29 mouse cellular contexts compared by ENCODE assay signal in the genomic region with DNA sequence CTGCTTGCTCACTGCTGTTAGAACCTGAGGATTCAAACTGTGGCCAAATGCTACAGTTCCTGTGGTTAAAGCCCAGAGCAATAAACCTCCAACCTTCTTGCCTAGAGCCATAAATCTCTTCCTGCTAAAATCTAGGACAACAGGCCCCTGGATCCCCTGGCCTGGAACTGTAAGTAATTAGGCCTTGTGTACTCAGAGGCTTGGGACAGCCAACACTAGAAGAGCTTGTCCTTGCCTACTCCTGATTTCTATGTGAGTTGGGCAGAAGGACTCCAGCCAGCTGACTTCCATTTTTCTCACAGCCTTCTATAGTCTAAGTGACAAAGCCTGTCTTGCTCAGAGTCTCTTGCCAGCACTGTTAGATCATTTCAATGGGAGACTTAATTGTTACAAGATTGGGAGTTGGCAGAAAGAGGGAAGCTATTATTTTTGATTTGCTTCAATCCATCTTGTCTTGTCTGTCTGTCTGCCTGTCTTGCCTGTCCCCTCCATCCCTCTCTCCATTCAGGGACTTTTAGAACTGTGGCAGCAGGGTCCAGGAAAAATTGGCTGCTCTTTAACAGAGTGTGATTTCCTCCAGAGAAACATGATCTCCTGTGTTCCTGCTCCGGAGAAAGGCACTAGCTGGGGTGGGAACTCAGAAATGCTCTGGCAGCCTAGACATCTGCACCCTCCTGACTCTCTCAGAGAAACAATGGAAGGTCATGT. TPM values are rescaled to one million over a fixed set of nuclear protein-coding genes. Genes with fewer than 3 reads are reported as not detected.
DNase-seq lines count a peak whose midpoint lies in the region; ATAC-seq and TF ChIP-seq lines count a peak whose summit lies in the region.
"Had no signal": no experiment of that assay in that cellular context is flagged by ENCODE, and none has a peak within 500 bp of the region (broad histone marks: within the 10 kb centered on the region; RNA-seq: fewer than 3 reads in every experiment).

No protein-coding gene starts in this region.

- H3K4me3 ChIP-seq in kidney, embryonic 16.5 days (ENCODE audit: low read length), result no peak overlapping the region
- H3K4me3 ChIP-seq in limb, embryonic 13.5 days, result no peak overlapping the region
- H3K4me3 ChIP-seq in liver, postnatal 0 days (ENCODE audit: low read depth, low read length), result no peak overlapping the region
- H3K4me3 ChIP-seq: embryonic facial prominence, embryonic 10.5 days; layer of hippocampus, adult 2 months; neural tube, embryonic 12.5 days had no signal

- TF ChIP-seq EP300 in liver, postnatal 0 days (IDR thresholded peaks at IDR 0.05; ENCODE audit: low read depth), result no peak

- H3K9me3 ChIP-seq in kidney, embryonic 16.5 days (ENCODE audit: low read length), result no peaks in the 10 kb centered on the region
- H3K9me3 ChIP-seq in limb, embryonic 13.5 days, result no peaks in the 10 kb centered on the region
- no peaks in the 10 kb centered on the region for H3K9me3 ChIP-seq in liver, postnatal 0 days (ENCODE audit: low read length)
- H3K9me3 ChIP-seq: embryonic facial prominence, embryonic 10.5 days; neural tube, embryonic 12.5 days had no signal

- intact Hi-C loops in gastrocnemius, postnatal 36 days (cut with DNase I), result no loop called here
- intact Hi-C loops in heart, postnatal 14 days (cut with DNase I), result no loop called here

- peak; percentile 74 for ATAC-seq in kidney, embryonic 16.5 days (ENCODE audit: low FRiP score, low TSS enrichment)
- ATAC-seq in limb, embryonic 13.5 days (ENCODE audit: low FRiP score, low read depth), result 0 out of 2 replicates have a peak, but pooled peaks have one; percentile 36
- no peak for ATAC-seq in liver, postnatal 0 days
- ATAC-seq: activated CD4-positive, CD25-positive, alpha-beta regulatory T cell, adult 4 months; CD4-positive, CD25-positive, alpha-beta regulatory T cell, adult 4 months; inflammation-experienced regulatory T-cells, adult 6 months had no signal

- H3K27me3 ChIP-seq in kidney, embryonic 16.5 days (ENCODE audit: insufficient read depth, low read length), result 0 out of 2 replicates have a peak, but pooled peaks cover 2% of the 10 kb centered on the region
- H3K27me3 ChIP-seq in limb, embryonic 13.5 days, result peaks cover 7% of the 10 kb centered on the region; the same call in 1 of the 2 replicates
- H3K27me3 ChIP-seq in liver, postnatal 0 days (ENCODE audit: insufficient read depth, low read length), result no peaks in the 10 kb centered on the region; the same call in 1 of the 2 replicates
- H3K27me3 ChIP-seq: neural tube, embryonic 12.5 days had no signal

- no peaks in the 10 kb centered on the region for H3K36me3 ChIP-seq in kidney, embryonic 16.5 days (ENCODE audit: insufficient read depth, low read length)
- no peaks in the 10 kb centered on the region for H3K36me3 ChIP-seq in limb, embryonic 13.5 days
- H3K36me3 ChIP-seq in liver, postnatal 0 days (replicated peaks; ENCODE audit: insufficient read depth, low read length), result no peaks in the 10 kb centered on the region
- H3K36me3 ChIP-seq: embryonic facial prominence, embryonic 10.5 days; neural tube, embryonic 12.5 days had no signal

- TF ChIP-seq CTCF in liver, postnatal 0 days (IDR thresholded peaks at IDR 0.05; ENCODE audit: low read depth), result no peak

- WGBS in kidney, embryonic 16.5 days, result 13% methylated on average over 1 of the region's 1 CpGs
- 22% methylated on average over 1 of the region's 1 CpGs for WGBS in limb, embryonic 13.5 days
- whole genome bisulfite sequencing in liver, postnatal 0 days (ENCODE audit: insufficient replicate concordance), result 52% methylated on average over 1 of the region's 1 CpGs

- no peaks in the 10 kb centered on the region for H3K4me1 ChIP-seq in kidney, embryonic 16.5 days (ENCODE audit: insufficient read depth, low read length)
- peaks cover 7% of the 10 kb centered on the region for H3K4me1 ChIP-seq in limb, embryonic 13.5 days
- no peaks in the 10 kb centered on the region for H3K4me1 ChIP-seq in liver, postnatal 0 days (ENCODE audit: insufficient read depth)
- H3K4me1 ChIP-seq: embryonic facial prominence, embryonic 10.5 days; neural tube, embryonic 12.5 days had no signal

- peak; percentile 8 for DNase-seq in gastrocnemius, postnatal 25 days
- no peak for DNase-seq in gastrocnemius, postnatal 36 days
- no peak for DNase-seq in kidney, adult 11 months
- DNase-seq in Muller cell, postnatal 12 days (ENCODE audit: inconsistent ontology term), result peak; percentile 7
- no peak for DNase-seq in heart, postnatal 14 days
- DNase-seq in liver, postnatal 0 days, result no peak
- DNase-seq: adrenal gland, postnatal 25 days; cerebellum, adult 11-12 months; cerebellum, postnatal 36 days; heart, postnatal 10 days; kidney, postnatal 10 days; left cerebral cortex, postnatal 4 days; lung, postnatal 36 days; thymus, postnatal 25 days had no signal

- no peak overlapping the region for H3K27ac ChIP-seq in kidney, embryonic 16.5 days (ENCODE audit: low read length)
- no peak overlapping the region for H3K27ac ChIP-seq in limb, embryonic 13.5 days
- H3K27ac ChIP-seq in liver, postnatal 0 days (ENCODE audit: low read depth), result no peak overlapping the region
- H3K27ac ChIP-seq: embryonic facial prominence, embryonic 10.5 days; layer of hippocampus, adult 2 months; liver, embryonic 14.5 days; neural tube, embryonic 12.5 days had no signal

- H3K4me2 ChIP-seq in kidney, embryonic 16.5 days (replicated peaks; ENCODE audit: low read depth, low read length), result no peak overlapping the region
- H3K4me2 ChIP-seq in limb, embryonic 13.5 days (replicated peaks), result no peak overlapping the region
- H3K4me2 ChIP-seq in liver, postnatal 0 days (ENCODE audit: low read depth, low read length), result no peak overlapping the region
- H3K4me2 ChIP-seq: heart, embryonic 11.5 days; neural tube, embryonic 12.5 days had no signal

- no peak overlapping the region for H3K9ac ChIP-seq in kidney, embryonic 16.5 days (replicated peaks; ENCODE audit: low read length)
- H3K9ac ChIP-seq in limb, embryonic 13.5 days, result no peak overlapping the region
- H3K9ac ChIP-seq in liver, postnatal 0 days (replicated peaks), result no peak overlapping the region
- H3K9ac ChIP-seq: liver, embryonic 14.5 days; neural tube, embryonic 12.5 days had no signal

RNA-seq across cellular contexts. Expression of gene Mum1l1, which starts 15.1 kb away (rescaled TPM):
- total RNA-seq in gastrocnemius, postnatal 25 days (2021), result 1 to 10 TPM; 4.8 to 6.0 TPM
- 1 to 10 TPM; 3.2 to 4.2 TPM for total RNA-seq in gastrocnemius, postnatal 36 days (2021)
- polyA plus RNA-seq in kidney, embryonic 16.5 days (2015; fragmentation: Nextera tagmentation; extraction: Ambion mirVana), result 12.1 and 16.5 TPM in 2 replicates
- 44.2 and 46.4 TPM in 2 replicates for polyA plus RNA-seq in limb, embryonic 13.5 days (2015; fragmentation: Nextera tagmentation; extraction: Ambion mirVana)
- 1 to 10 TPM; 3.0 to 3.2 TPM for total RNA-seq in heart, postnatal 14 days (2021)
- polyA plus RNA-seq in liver, postnatal 0 days (2015; fragmentation: Nextera tagmentation; extraction: Ambion mirVana), result 1.6 and 1.7 TPM in 2 replicates
- polyA plus RNA-seq: activated CD4-positive, CD25-positive, alpha-beta regulatory T cell, adult 4 months; CD4-positive, CD25-positive, alpha-beta regulatory T cell, adult 4 months; inflammation-experienced regulatory T-cells, adult 6 months had no signal

RNA-seq across cellular contexts. Expression of gene 4933428M09Rik, which starts 15.7 kb away (rescaled TPM):
- not detected for total RNA-seq in gastrocnemius, postnatal 25 days (2021)
- not detected for total RNA-seq in gastrocnemius, postnatal 36 days (2021)
- polyA plus RNA-seq in kidney, embryonic 16.5 days (2015; fragmentation: Nextera tagmentation; extraction: Ambion mirVana), result not detected in 2 replicates
- polyA plus RNA-seq in limb, embryonic 13.5 days (2015; fragmentation: Nextera tagmentation; extraction: Ambion mirVana), result not detected in 2 replicates
- not detected for total RNA-seq in heart, postnatal 14 days (2021)
- polyA plus RNA-seq in liver, postnatal 0 days (2015; fragmentation: Nextera tagmentation; extraction: Ambion mirVana), result not detected in 2 replicates
- total RNA-seq: adrenal gland, postnatal 25 days; ES-E14; gastrocnemius, adult 18-20 months; granulocyte monocyte progenitor cell, adult 5-6 weeks; heart, postnatal 10 days; layer of hippocampus, adult 2 months; left cerebral cortex, adult 18-20 months; left cerebral cortex, postnatal 4 days had no signal
- polyA plus RNA-seq: activated CD4-positive, CD25-positive, alpha-beta regulatory T cell, adult 4 months; CD4-positive, CD25-positive, alpha-beta regulatory T cell, adult 4 months; forebrain, embryonic 11.5 days; heart, embryonic 11.5 days; inflammation-experienced regulatory T-cells, adult 6 months; liver, embryonic 14.5 days; neural tube, embryonic 12.5 days had no signal

Comparison
In these comparisons a context has a peak if more than half of its experiments do, and no peak if none do; other contexts are left out.
1. DNase-seq: peak in gastrocnemius, postnatal 25 days (single experiment) and Muller cell, postnatal 12 days (single experiment); none in gastrocnemius, postnatal 36 days (0 of 2), kidney, adult 11 months (single experiment), heart, postnatal 14 days (0 of 2) and liver, postnatal 0 days (single experiment).